Mouse (Mus musculus) stomach, postnatal 0 days (tissue): ENCODE measurements at regions not wholly inside any gene's neighbourhood (a gene's known extent, or its start where the extent isn't known, plus 50 kb on each side); places are given as distances from the start of the nearest gene placed in this dataset.
A peak's percentile ranks its signal among the peaks of the same experiment; 100 is the strongest.

ENCODE experiments used
- ATAC-seq: fragments of 200-750 bp; cut with Nextera tagmentation; 2 replicates; pipeline ENCODE4 v1.8.0; 2017; ENCODE audit not compliant: low FRiP score, low TSS enrichment
- DNase-seq: peaks from one replicate; pipeline ENCODE4 v3.0.0-alpha.2; 2016; ENCODE audit warnings: low spot score
- H3K27ac ChIP-seq: fragments of 300-500 bp; sonication (generic); replicated peaks from 2 replicates; pipeline ENCODE4 v1.5.1; 2014; ENCODE audit warnings: mild to moderate bottlenecking, control low read depth
- H3K27me3 ChIP-seq: fragments of 300-500 bp; sonication (generic); 2 replicates; pipeline ENCODE4 v1.6.1; 2014; ENCODE audit warnings: low read length; ENCODE audit not compliant: control insufficient read depth, insufficient read depth
- H3K36me3 ChIP-seq: fragments of 300-500 bp; sonication (generic); 2 replicates; pipeline ENCODE4 v1.6.1; 2014; ENCODE audit warnings: low read length, mixed read lengths; ENCODE audit not compliant: control insufficient read depth, insufficient read depth
- H3K4me1 ChIP-seq: fragments of 300-500 bp; sonication (generic); replicated peaks from 2 replicates; pipeline ENCODE4 v1.6.1; 2014; ENCODE audit warnings: antibody characterized with exemption; ENCODE audit not compliant: control insufficient read depth, insufficient read depth
- H3K4me2 ChIP-seq: fragments of 300-500 bp; sonication (generic); replicated peaks from 2 replicates; pipeline ENCODE4 v1.6.1; 2014; ENCODE audit warnings: low read depth, mild to moderate bottlenecking, control low read depth, moderate library complexity
- H3K4me3 ChIP-seq: fragments of 300-500 bp; sonication (generic); 2 replicates; pipeline ENCODE4 v1.5.1; 2014; ENCODE audit warnings: low read depth, low read length, control low read depth
- H3K9ac ChIP-seq: fragments of 300-500 bp; sonication (generic); 2 replicates; pipeline ENCODE4 v1.6.1; 2014; ENCODE audit warnings: mild to moderate bottlenecking, low read length, control low read depth, mixed read lengths
- H3K9me3 ChIP-seq: fragments of 300-500 bp; sonication (generic); 2 replicates; pipeline ENCODE4 v1.6.1; 2016; ENCODE audit warnings: low read length; ENCODE audit not compliant: control insufficient read depth
- CTCF ChIP-seq: IDR thresholded peaks from 2 replicates; pipeline ENCODE4 v1.5.1; 2016; ENCODE audit warnings: antibody characterized with exemption, low read depth, mild to moderate bottlenecking, moderate library complexity
- EP300 ChIP-seq: optimal IDR thresholded peaks from 2 replicates; pipeline ENCODE3; 2016; ENCODE audit warnings: antibody characterized with exemption
- WGBS: fragments of 180-500 bp; shearing (Covaris S2); extraction: QIAGEN DNeasy Blood & Tissue Kit; methylation state at CpG from one replicate; pipeline ENCODE4 v1.1.7; 2014; 5-methylcytosine and 5-hydroxymethylcytosine counted together

DNA sequence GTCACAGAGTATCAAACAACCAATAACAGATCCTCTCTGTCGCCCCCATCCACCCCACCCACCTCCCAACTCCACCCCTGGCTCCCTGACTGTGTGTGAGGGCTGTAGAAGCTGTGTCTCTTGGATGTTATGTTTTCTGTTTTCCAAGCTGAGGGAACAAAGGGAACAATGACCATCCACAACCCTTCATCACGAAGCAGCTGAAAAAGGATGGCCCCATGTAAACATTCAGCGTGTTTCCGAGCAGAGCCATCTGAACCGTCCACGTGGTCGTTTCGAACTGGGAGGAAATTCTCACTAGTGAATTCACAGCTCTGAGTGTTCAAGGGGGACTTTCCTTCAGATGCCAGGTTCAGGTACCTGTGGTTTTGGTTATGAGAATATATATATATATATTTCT is 84.1 kb upstream of the Nck2 start:
- WGBS: 22% methylated on average over 8 of the region's 8 CpGs
- Histone ChIP-seq H3K36me3 (no peaks in the 10 kb centered on the region), H3K9ac (no peak overlapping the region), H3K27ac (no peak overlapping the region), H3K4me2 (no peak overlapping the region), H3K4me1 (no peaks in the 10 kb centered on the region), H3K9me3 (no peaks in the 10 kb centered on the region), H3K4me3 (no peak overlapping the region), H3K27me3 (no peaks in the 10 kb centered on the region)
- TF ChIP-seq CTCF (no peak), EP300 (no peak)
- ATAC-seq (no peak), DNase-seq (no peak)

DNA sequence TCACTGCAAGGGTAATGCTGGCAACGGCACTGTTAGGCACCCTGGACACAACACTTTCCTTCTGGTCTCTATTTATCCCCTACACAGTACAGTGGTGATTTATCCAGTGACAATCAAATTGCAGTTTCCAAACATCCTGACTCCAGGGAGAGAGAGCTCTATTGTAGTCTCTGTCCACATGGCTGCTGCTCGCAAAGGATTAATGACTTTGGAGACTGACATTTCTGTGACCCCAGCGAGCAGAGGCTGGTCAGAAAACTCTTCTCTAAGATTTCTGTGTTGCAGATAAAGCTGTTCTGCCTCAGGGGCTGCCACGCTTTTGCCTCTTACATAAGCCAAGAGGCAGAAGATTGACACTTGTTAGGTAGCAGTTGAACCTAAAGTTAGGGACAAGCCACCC is 83.6 kb upstream of the Nck2 start:
- Histone ChIP-seq H3K4me1 (no peaks in the 10 kb centered on the region), H3K27ac (no peak overlapping the region), H3K4me3 (no peak overlapping the region), H3K9me3 (no peaks in the 10 kb centered on the region), H3K27me3 (no peaks in the 10 kb centered on the region), H3K9ac (no peak overlapping the region), H3K36me3 (no peaks in the 10 kb centered on the region), H3K4me2 (no peak overlapping the region)
- ATAC-seq (peak; percentile 47), DNase-seq (no peak)
- WGBS: 23% methylated on average over 4 of the region's 4 CpGs
- TF ChIP-seq CTCF: no peak
- TF ChIP-seq EP300: no peak

DNA sequence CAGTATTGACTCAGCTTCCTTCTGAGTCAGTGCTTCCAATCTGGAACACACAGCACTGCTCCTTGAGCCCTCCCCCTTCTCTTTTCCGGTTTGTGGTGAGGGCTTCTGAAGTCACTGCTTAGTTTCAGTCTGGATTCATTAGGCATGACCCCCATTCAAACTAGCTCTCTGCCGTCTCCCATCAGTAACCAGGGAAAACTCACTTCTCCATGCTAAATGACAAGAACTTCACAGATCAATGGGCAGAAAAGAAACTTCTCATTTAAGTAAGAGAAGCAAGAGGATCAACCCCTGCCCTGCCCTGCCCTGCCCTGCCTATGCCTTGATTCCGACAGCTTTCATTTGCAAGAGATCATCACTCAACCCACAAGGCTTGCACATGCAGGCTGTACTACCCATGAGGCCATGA is 82.9 kb upstream of the Nck2 start:
- no peak for TF ChIP-seq CTCF
- TF ChIP-seq EP300: no peak
- Histone ChIP-seq H3K36me3 (no peaks in the 10 kb centered on the region), H3K4me1 (no peaks in the 10 kb centered on the region), H3K4me3 (no peak overlapping the region), H3K27me3 (no peaks in the 10 kb centered on the region), H3K9ac (no peak overlapping the region), H3K4me2 (no peak overlapping the region), H3K9me3 (no peaks in the 10 kb centered on the region), H3K27ac (no peak overlapping the region)
- 24% methylated on average over 3 of the region's 3 CpGs for WGBS
- peak; percentile 71 for ATAC-seq
- DNase-seq: no peak

DNA sequence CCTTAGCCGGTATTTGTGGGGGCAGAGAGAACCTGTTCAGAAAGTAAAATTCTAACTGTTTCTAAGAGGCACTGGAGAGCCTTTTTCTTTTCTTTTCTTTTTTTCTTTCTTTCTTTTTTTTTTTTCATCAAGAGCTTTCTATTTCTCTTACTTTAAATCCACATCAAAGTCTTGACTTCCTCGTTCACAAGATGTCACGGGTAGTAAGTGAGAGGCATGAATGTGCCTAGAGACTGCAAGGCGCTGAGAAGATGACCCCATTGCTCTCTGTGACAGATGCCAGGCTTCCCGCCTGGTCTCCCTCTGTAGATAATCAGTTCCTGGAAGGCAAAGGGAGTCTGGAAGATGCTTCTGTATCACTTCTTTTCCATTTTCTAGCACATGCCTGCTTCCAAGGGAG is 82.2 kb upstream of the Nck2 start:
- 58% methylated on average over 5 of the region's 5 CpGs for WGBS
- DNase-seq (no peak), ATAC-seq (no peak)
- H3K27me3 ChIP-seq: no peaks in the 10 kb centered on the region
- no peaks in the 10 kb centered on the region for H3K4me1 ChIP-seq
- H3K9me3 ChIP-seq: no peaks in the 10 kb centered on the region
- H3K9ac ChIP-seq: no peak overlapping the region
- no peak overlapping the region for H3K27ac ChIP-seq
- H3K36me3 ChIP-seq: no peaks in the 10 kb centered on the region
- no peak overlapping the region for H3K4me3 ChIP-seq
- no peak for TF ChIP-seq EP300
- no peak for TF ChIP-seq CTCF
- H3K4me2 ChIP-seq: no peak overlapping the region

DNA sequence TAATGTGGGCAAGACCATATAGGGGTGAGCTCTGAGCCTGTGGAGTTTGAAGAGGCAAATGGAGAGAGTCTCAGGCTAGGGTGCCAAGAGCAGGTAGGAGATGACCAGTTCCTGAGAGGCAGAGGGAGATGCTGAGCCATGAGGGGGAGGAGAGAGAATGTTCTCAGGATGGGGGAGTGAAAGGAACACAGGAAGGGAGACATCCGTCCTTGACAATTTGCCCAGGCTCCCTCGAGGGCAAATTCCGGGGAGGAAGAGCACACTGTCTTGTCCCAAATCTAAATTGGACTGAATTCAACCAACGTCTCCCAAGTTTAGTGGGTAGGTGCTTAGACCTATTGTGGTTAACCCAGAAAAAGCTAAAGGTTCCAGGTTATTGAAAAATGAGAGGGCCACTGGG is 81.2 kb upstream of the Nck2 start:
- Histone ChIP-seq H3K36me3 (no peaks in the 10 kb centered on the region), H3K27ac (no peak overlapping the region), H3K4me3 (no peak overlapping the region), H3K4me1 (no peaks in the 10 kb centered on the region), H3K4me2 (no peak overlapping the region), H3K9me3 (no peaks in the 10 kb centered on the region), H3K9ac (no peak overlapping the region), H3K27me3 (no peaks in the 10 kb centered on the region)
- TF ChIP-seq EP300: no peak
- TF ChIP-seq CTCF: no peak
- no peak for DNase-seq
- WGBS: 68% methylated on average over 4 of the region's 4 CpGs
- no peak for ATAC-seq

DNA sequence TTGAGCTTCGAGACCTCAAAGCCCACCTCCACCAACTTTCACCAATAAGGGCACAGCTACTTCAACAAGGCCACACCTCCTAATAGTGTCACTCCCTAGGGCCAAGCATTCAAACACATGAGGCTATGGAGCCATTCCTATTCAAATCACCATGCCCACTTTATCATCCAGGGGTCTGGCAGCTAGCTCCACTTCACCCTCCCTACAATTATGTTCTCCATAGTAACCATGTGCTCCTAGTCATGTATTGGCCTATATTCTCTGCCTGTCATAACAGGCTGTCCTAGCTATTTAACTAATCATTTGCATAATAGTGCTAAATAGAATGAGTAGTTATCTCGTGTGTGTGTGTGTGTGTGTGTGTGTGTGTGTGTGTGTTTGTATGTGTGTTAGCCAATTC is 77.9 kb upstream of the Nck2 start:
- Histone ChIP-seq H3K4me3 (no peak overlapping the region), H3K4me2 (no peak overlapping the region), H3K27ac (no peak overlapping the region), H3K36me3 (no peaks in the 10 kb centered on the region), H3K9me3 (no peaks in the 10 kb centered on the region), H3K9ac (no peak overlapping the region), H3K4me1 (no peaks in the 10 kb centered on the region), H3K27me3 (no peaks in the 10 kb centered on the region)
- no peak for DNase-seq
- TF ChIP-seq EP300 (no peak), CTCF (no peak)
- ATAC-seq: no peak; the same call in 1 of the 2 replicates
- 64% methylated on average over 2 of the region's 2 CpGs for WGBS
